Mouse (Mus musculus) kidney, adult 10 weeks (tissue): ENCODE results near the gene Cit. TPM values are rescaled to one million over a fixed set of nuclear protein-coding genes. Genes with fewer than 3 reads are reported as not detected.

Experiments
- polyA plus RNA-seq: library from polyadenylated mRNA; stranded (reverse); fragments of 350-450 nt; fragmentation: Illumina TruSeq; extraction: RNeasy Lipid Tissue Mini Kit (QIAGEN cat#74804); gene quantifications from one replicate; pipeline ENCODE4 v1.2.3, GENCODE M21; 2014; ENCODE audit warnings: low read depth, low replicate concordance

Gene Cit
- polyA plus RNA-seq, result 1.1 TPM

DNA sequence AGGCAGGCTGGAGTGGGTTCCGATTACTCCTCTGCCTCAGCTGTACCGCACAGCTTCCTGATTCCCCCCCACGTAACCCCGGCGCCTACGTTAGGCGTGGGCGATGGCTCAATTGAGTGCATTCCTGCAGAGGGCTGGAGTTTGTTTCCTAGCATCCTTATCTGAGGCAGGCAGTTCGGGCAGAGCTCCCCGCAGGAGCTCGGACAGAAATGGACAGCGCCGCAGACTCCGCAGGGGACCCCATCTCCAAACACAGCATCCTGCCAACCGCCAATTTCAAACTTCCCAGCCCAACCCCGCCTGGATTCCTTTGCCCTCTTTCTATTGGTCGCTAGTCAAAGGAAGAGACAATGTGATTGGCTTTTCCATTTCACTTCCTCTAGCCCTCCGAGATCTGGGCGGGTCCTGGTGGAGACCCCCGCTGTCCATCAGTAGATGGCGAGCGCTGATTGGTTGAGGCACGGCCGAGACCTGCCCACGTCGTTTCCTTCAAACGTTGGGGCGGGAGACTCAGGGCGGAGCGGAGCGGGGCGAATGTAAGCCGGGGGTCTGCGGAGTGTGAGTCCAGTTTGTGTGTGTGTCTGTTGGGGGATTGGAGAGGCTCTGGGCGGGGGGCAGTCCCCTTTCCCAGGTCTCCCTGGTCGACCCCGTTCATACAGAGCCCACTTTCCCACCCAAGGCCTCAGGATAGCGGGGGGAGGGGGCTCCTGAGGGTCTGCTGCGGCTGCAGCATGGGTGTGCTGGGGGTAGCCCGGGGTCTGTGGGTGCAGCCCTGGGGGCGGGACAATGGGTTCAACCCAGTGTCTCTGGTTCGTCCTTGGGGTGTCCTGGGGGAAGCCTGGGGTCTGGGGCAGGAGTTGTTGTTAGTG is at the start of gene Cit:
Gene Cit (plus strand): TSS at position 513 of the 869 bp plus-strand sequence.

GRCm38 (mm10) chr5:116024327-116024739 is 179.3 kb downstream of the Cit start, which contains the start of gene Prkab1:
Prkab1 (minus strand) TSS chr5:116024508.

Other genes with a start within 250 kb of the Cit start
- gene Rab35, start 213.4 kb upstream of the Cit start, polyA plus RNA-seq, result 13.2 TPM
- 2.9 TPM for gene Bicdl1, start 113.7 kb upstream of the Cit start, polyA plus RNA-seq
- 17.1 TPM for gene Prkab1, start 179.2 kb downstream of the Cit start, polyA plus RNA-seq
- not detected for gene Tmem233, start 238.0 kb downstream of the Cit start, polyA plus RNA-seq